Mouse (Mus musculus) bone marrow macrophage, adult 2 months (primary cell): ENCODE measurements around the gene Tnrc6b.

Experiments used
- CTCF ChIP-seq: IDR thresholded peaks from 2 replicates; pipeline ENCODE4 v1.5.1; 2012; ENCODE audit warnings: low read depth, mild to moderate bottlenecking, low read length, moderate library complexity
- POLR2A ChIP-seq: IDR thresholded peaks from 2 replicates; pipeline ENCODE4 v1.6.1; 2012; ENCODE audit warnings: mild to moderate bottlenecking, low read depth, low read length, borderline replicate concordance

GRCm38 (mm10) chr15:80744667-80745422 is 33.7 kb downstream of the Tnrc6b start:
- TF ChIP-seq CTCF (no peak), POLR2A (no peak)
